Mouse (Mus musculus) liver, embryonic 14.5 days (tissue): ENCODE data around the gene Gm17428.

Experiments
- CTCF ChIP-seq: IDR thresholded peaks from 2 replicates; pipeline ENCODE4 v1.5.1; 2016; ENCODE audit warnings: antibody characterized with exemption, low read depth, control low read depth
- EP300 ChIP-seq: IDR thresholded peaks from 2 replicates; pipeline ENCODE4 v1.6.1; 2016; ENCODE audit warnings: antibody characterized with exemption, low read depth

DNA sequence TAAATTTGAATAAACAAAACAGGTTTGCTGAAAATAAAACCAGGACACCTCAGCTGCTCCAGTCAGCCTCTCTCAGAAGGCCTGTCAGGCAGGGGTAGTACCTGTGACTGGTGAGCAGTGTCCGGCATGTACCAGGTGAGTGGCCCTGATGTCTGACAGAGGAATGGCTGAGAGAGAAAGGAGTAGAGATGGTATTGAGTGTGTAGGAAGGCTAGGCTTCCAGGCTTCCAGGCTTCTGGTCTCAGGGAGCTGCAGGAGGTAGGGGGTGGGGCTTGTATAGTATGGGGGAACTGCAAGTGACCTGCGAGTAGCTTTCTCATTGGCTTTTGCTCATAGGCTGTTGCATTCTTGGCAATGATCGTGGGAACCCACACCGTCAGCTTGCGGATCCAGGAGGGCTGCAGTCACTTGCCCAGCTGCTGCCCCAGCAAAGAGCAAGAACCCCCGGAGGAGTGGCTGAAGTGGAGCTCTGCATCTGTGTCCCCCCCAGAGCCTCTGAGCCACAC is 44.0 kb upstream of the Gm17428 start, which contains the start of gene Il25:
- TF ChIP-seq CTCF (no peak), EP300 (no peak)
